Mouse (Mus musculus) ES-E14 (cell line): Measurements from ENCODE around the gene Marveld3. TPM values are rescaled to one million over a fixed set of nuclear protein-coding genes. Genes with fewer than 3 reads are reported as not detected.

Experiments used
- DNase-seq: peaks from one replicate; pipeline ENCODE4 v3.0.0-alpha.2; 2013; ENCODE audit warnings: low read depth, low spot score
- H3K27ac ChIP-seq: 2 replicates; pipeline ENCODE4 v1.5.1; 2012; ENCODE audit warnings: low read depth, mild to moderate bottlenecking, low read length, moderate library complexity, mixed read lengths; ENCODE audit not compliant: poor library complexity, insufficient read depth, severe bottlenecking
- H3K36me3 ChIP-seq: 2 replicates; pipeline ENCODE4 v1.6.1; 2012; ENCODE audit warnings: mild to moderate bottlenecking, low read length, moderate library complexity, mixed read lengths; ENCODE audit not compliant: control insufficient read depth, poor library complexity, insufficient read depth, severe bottlenecking
- H3K4me1 ChIP-seq, 2 experiments: fragments of 150-350 bp in 1 of 2; sonication (generic) in 1 of 2; 2 replicates each; pipeline ENCODE4 v1.6.1; 2012; ENCODE audit warnings: low read length in 2 of 2, mild to moderate bottlenecking in 1 of 2, mixed read lengths in 1 of 2; ENCODE audit not compliant: control insufficient read depth in 2 of 2, insufficient read depth in 2 of 2, poor library complexity in 1 of 2
- H3K4me3 ChIP-seq, 2 experiments: fragments of 150-350 bp in 1 of 2; sonication (generic) in 1 of 2; 2 replicates each; pipeline ENCODE4 v1.5.1; 2012; ENCODE audit warnings: low read length in 2 of 2, low read depth in 1 of 2, mild to moderate bottlenecking in 1 of 2, mixed read lengths in 1 of 2; ENCODE audit not compliant: insufficient read depth in 1 of 2, poor library complexity in 1 of 2, severe bottlenecking in 1 of 2
- H3K9ac ChIP-seq: 2 replicates; pipeline ENCODE4 v1.6.1; 2012; ENCODE audit warnings: low read depth, mild to moderate bottlenecking, low read length, mixed read lengths; ENCODE audit not compliant: poor library complexity, insufficient read depth, severe bottlenecking
- H3K9me3 ChIP-seq: fragments of 150-350 bp; sonication (generic); 2 replicates; pipeline ENCODE4 v1.6.1; 2012; ENCODE audit warnings: low read depth, mild to moderate bottlenecking, low read length; ENCODE audit not compliant: control insufficient read depth, insufficient read depth
- CHD2 ChIP-seq: IDR thresholded peaks from 2 replicates; pipeline ENCODE4 v1.6.1; 2014; ENCODE audit warnings: mild to moderate bottlenecking, low read depth, low read length, inconsistent platforms
- HCFC1 ChIP-seq: IDR thresholded peaks from 2 replicates; pipeline ENCODE4 v1.6.1; 2012; ENCODE audit warnings: low read length, inconsistent platforms, borderline replicate concordance; ENCODE audit not compliant: insufficient read depth
- MAFK ChIP-seq: IDR thresholded peaks from 2 replicates; pipeline ENCODE4 v1.6.1; 2014; ENCODE audit warnings: mild to moderate bottlenecking, low read depth, low read length, inconsistent platforms; ENCODE audit not compliant: insufficient read depth
- ZC3H11A ChIP-seq: IDR thresholded peaks from 2 replicates; pipeline ENCODE4 v1.6.1; 2012; ENCODE audit warnings: low read depth, mild to moderate bottlenecking, inconsistent platforms, low read length, borderline replicate concordance
- ZNF384 ChIP-seq: IDR thresholded peaks from 2 replicates; pipeline ENCODE4 v1.6.1; 2012; ENCODE audit warnings: low read depth, low read length, inconsistent platforms
- in situ Hi-C, 2 experiments: fragments of 600-800 bp; cut with MboI; formaldehyde crosslinking; loops; one replicate each; pipeline ENCODE4 v1.15.1; 2025; ENCODE audit warnings: low sequenced_read_pairs in 2 of 2, inconsistent platforms in 1 of 2; ENCODE audit not compliant: unreplicated experiment in 2 of 2
- total RNA-seq: library from RNA; depleted of rRNA; stranded (reverse); fragments of 300-350 nt; gene quantifications from 2 replicates; pipeline ENCODE4 v1.2.3, GENCODE M21; 2012

Marveld3 gene
- total RNA-seq, 1 experiment = 2.0 TPM

DNA sequence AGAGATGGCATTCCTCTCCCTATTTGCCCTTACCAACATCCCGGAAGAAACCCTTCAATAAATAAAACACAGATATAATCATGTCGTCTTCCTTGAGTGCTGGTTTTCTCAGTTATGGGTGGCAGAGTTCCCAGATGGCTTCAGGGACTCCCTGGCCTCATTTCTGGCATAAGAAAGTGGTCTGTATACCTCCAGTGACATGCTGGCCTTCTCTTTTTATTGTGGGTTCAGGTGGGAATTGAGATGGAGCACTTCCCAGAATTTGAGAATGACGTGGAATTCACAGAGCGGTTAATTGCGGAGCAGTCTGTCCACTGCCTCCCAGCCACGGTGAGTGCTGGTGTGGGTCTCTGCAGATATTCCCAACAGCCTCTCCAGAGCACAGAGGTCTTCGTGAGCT lies 36.1 kb upstream of the Marveld3 start:
- no peaks in the 10 kb centered on the region for H3K9me3 ChIP-seq
- in situ Hi-C loops = no loop called here
- H3K36me3 ChIP-seq = no peaks in the 10 kb centered on the region
- H3K4me3 ChIP-seq = no peak overlapping the region
- no peak overlapping the region for H3K27ac ChIP-seq
- H3K4me1 ChIP-seq = no peaks in the 10 kb centered on the region
- no peak for TF ChIP-seq MAFK
- TF ChIP-seq HCFC1 = no peak
- TF ChIP-seq ZNF384 = no peak
- no peak for TF ChIP-seq CHD2
- no peak for TF ChIP-seq ZC3H11A
- DNase-seq = no peak
- no peak overlapping the region for H3K9ac ChIP-seq

DNA sequence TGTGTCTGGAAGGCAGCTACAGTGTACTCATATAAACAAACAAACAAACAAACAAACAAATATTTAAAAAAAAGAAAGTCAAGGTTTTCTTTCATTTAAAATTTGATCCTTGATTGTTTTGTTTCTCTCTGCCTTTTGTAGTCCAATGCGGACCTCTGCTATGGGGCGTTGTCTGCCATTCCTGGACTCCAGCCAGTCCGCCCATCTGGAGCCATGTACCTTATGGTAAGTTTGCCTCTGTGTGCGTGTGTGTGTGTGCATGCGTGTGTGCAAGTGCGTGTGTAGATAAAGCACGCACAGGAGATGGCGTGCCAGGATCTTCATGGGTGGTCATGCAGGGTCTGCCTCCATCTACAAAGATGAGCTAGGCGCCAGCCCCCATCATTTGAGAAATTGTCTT lies 35.4 kb upstream of the Marveld3 start:
- no peak for TF ChIP-seq MAFK
- TF ChIP-seq ZC3H11A = no peak
- TF ChIP-seq ZNF384 = no peak
- no peak for TF ChIP-seq CHD2
- no peak for TF ChIP-seq HCFC1
- Histone ChIP-seq H3K36me3 (no peaks in the 10 kb centered on the region), H3K9ac (no peak overlapping the region), H3K4me1 (no peaks in the 10 kb centered on the region), H3K9me3 (no peaks in the 10 kb centered on the region), H3K4me3 (no peak overlapping the region), H3K27ac (no peak overlapping the region)
- DNase-seq = no peak
- in situ Hi-C loops = no loop called here

DNA sequence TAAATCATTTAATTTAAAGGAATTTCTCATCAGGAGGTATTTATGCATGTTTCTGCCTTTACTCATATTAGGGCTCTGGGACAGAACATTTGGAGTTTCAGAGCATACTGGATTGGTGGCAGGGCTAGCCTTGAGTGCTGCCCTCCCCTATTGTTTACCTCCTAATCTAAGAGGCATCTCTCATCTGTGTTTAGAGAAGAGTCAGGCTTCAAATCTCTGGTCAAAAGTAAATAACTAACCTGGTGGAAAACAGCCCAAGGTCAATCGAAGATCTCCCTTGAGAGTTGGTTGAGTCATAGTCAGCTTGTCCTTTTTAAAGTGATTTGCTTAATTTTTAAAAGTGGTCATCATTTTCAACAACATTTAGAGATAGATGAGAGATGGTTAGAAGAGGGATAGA lies 30.9 kb upstream of the Marveld3 start:
- Histone ChIP-seq H3K4me3 (no peak overlapping the region), H3K4me1 (no peaks in the 10 kb centered on the region), H3K36me3 (no peaks in the 10 kb centered on the region), H3K9ac (no peak overlapping the region), H3K9me3 (no peaks in the 10 kb centered on the region), H3K27ac (no peak overlapping the region)
- in situ Hi-C loops = no loop called here
- TF ChIP-seq MAFK (no peak), CHD2 (no peak), ZNF384 (no peak), ZC3H11A (no peak), HCFC1 (no peak)
- DNase-seq = no peak

GRCm38 (mm10) chr8:109992166-109992565 lies 30.2 kb upstream of the Marveld3 start:
- TF ChIP-seq ZC3H11A (no peak), MAFK (no peak), HCFC1 (no peak), CHD2 (no peak), ZNF384 (no peak)
- Histone ChIP-seq H3K9ac (no peak overlapping the region), H3K4me3 (no peak overlapping the region), H3K36me3 (no peaks in the 10 kb centered on the region), H3K4me1 (no peaks in the 10 kb centered on the region), H3K27ac (no peak overlapping the region), H3K9me3 (no peaks in the 10 kb centered on the region)
- DNase-seq = no peak
- in situ Hi-C loops = no loop called here

- in situ Hi-C loops = no loop called here
- H3K27ac ChIP-seq = no peak within 1 kb of the TSS
- H3K9ac ChIP-seq = no peak within 1 kb of the TSS
- H3K4me1 ChIP-seq = no peaks in the 10 kb centered on the region
- no peaks in the 10 kb centered on the region for H3K36me3 ChIP-seq
- H3K9me3 ChIP-seq = no peaks in the 10 kb centered on the region
- DNase-seq = no peak
- no peak for TF ChIP-seq CHD2
- no peak for TF ChIP-seq ZC3H11A
- TF ChIP-seq HCFC1 = no peak
- no peak for TF ChIP-seq ZNF384
- no peak for TF ChIP-seq MAFK
- H3K4me3 ChIP-seq = no peak within 1 kb of the TSS
Observed at GRCm38 (mm10) chr8:109990224-109990623, 28.2 kb upstream of the Marveld3 start, which contains the start of gene Tat. TSS of gene Tat (plus strand) at chr8:109990437.
